Mouse (Mus musculus): Measurements from ENCODE around the gene Pxdn. TPM values are rescaled to one million over a fixed set of nuclear protein-coding genes. Genes with fewer than 3 reads are reported as not detected.

The Pxdn gene
- polyA plus RNA-seq, 1 experiment from 2014 or later: 93.0 TPM

DNA sequence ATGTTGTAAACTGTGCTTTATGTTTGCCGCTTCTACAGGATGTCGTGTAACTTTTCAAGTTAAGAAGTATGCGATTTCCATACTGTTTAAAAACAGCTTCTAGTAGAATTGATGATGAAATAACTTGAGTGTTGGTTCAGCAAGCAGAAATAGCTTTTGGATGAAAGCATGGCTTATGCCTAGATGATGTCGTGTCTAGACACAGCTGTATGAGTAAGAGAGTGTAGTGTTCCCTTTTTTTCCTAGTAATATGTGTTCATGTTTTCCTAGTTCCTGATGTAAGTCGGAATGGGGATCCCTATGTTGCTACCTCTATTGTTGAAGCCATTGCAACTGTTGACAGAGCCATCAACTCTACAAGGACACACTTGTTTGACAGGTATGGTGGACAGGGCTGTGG lies 61.5 kb downstream of the Pxdn start:
- H3K27ac ChIP-seq (ENCODE audit: low read length): no peak overlapping the region
- no peak overlapping the region for H3K4me3 ChIP-seq (replicated peaks; ENCODE audit: low read length)
- no peaks in the 10 kb centered on the region for H3K27me3 ChIP-seq (ENCODE audit: control insufficient read depth, insufficient read depth, low read length)
- WGBS: 86% methylated on average over 5 of the region's 5 CpGs
- H3K9ac ChIP-seq (ENCODE audit: low read length): no peak overlapping the region
- no peak for ATAC-seq (ENCODE audit: insufficient read depth, low FRiP score)
- no peaks in the 10 kb centered on the region for H3K9me3 ChIP-seq (replicated peaks; ENCODE audit: control insufficient read depth, low read length)
- no peak overlapping the region for H3K4me2 ChIP-seq (ENCODE audit: low read depth, low read length)
- no peaks in the 10 kb centered on the region for H3K4me1 ChIP-seq (ENCODE audit: control insufficient read depth, insufficient read depth, low read length)
- peaks cover 26% of the 10 kb centered on the region for H3K36me3 ChIP-seq (ENCODE audit: control insufficient read depth, insufficient read depth, low read length)

DNA sequence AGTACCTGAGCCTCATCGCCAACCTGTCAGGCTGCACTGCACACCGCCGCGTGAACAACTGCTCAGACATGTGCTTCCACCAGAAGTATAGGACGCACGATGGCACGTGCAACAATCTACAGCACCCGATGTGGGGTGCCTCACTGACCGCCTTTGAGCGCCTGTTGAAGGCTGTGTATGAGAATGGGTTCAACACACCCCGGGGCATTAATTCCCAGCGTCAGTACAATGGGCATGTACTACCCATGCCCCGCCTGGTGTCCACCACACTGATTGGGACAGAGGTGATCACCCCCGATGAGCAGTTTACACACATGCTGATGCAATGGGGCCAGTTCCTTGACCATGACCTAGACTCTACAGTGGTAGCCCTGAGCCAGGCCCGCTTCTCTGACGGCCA lies 64.5 kb downstream of the Pxdn start:
- Histone ChIP-seq H3K9ac (ENCODE audit: low read length) (no peak overlapping the region), H3K4me2 (ENCODE audit: low read depth, low read length) (no peak overlapping the region), H3K4me3 (replicated peaks; ENCODE audit: low read length) (no peak overlapping the region), H3K27ac (ENCODE audit: low read length) (no peak overlapping the region), H3K4me1 (ENCODE audit: control insufficient read depth, insufficient read depth, low read length) (no peaks in the 10 kb centered on the region), H3K36me3 (ENCODE audit: control insufficient read depth, insufficient read depth, low read length) (peaks cover 15% of the 10 kb centered on the region), H3K27me3 (ENCODE audit: control insufficient read depth, insufficient read depth, low read length) (no peaks in the 10 kb centered on the region), H3K9me3 (replicated peaks; ENCODE audit: control insufficient read depth, low read length) (no peaks in the 10 kb centered on the region)
- 95% methylated on average over 16 of the region's 16 CpGs for WGBS
- no peak for ATAC-seq (ENCODE audit: insufficient read depth, low FRiP score)

DNA sequence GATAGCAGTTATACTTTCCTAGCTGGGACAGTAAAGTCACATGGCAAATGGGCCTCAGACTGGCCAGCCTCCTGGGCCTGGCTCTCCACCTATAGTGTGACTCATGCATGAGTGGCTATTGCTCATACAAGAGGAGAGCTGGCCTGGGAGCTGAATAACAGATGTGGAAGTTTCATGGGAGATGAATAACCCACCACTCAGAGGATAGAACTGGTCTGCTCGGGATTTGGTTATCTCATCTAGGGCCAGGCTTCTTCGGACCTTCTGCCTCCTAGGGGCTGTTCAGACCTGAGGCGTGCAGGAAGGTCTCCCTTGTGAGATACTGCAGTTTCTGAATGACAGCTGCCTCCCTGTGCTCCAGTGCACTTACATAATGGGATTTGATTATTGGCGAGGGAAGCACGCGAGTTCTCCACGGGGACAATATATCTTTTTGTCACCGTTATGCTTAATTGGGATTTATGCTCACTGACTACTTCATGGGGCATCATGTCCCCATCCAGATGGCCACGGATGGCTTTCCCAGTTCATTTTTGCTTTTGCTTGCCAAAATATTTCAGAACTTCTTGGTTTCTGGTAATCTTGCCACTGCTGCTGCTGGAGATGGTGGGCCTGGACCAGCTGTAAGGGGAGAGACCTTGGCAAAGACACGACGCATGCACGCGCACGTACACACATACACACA lies 66.4 kb downstream of the Pxdn start:
- ATAC-seq (ENCODE audit: insufficient read depth, low FRiP score): no peak
- H3K9ac ChIP-seq (ENCODE audit: low read length): no peak overlapping the region
- no peaks in the 10 kb centered on the region for H3K9me3 ChIP-seq (replicated peaks; ENCODE audit: control insufficient read depth, low read length)
- no peak overlapping the region for H3K4me3 ChIP-seq (replicated peaks; ENCODE audit: low read length)
- no peak overlapping the region for H3K27ac ChIP-seq (ENCODE audit: low read length)
- H3K27me3 ChIP-seq (ENCODE audit: control insufficient read depth, insufficient read depth, low read length): no peaks in the 10 kb centered on the region
- no peak overlapping the region for H3K4me2 ChIP-seq (ENCODE audit: low read depth, low read length)
- peaks cover 17% of the 10 kb centered on the region for H3K36me3 ChIP-seq (ENCODE audit: control insufficient read depth, insufficient read depth, low read length)
- 79% methylated on average over 14 of the region's 14 CpGs for WGBS
- no peaks in the 10 kb centered on the region for H3K4me1 ChIP-seq (ENCODE audit: control insufficient read depth, insufficient read depth, low read length)

DNA sequence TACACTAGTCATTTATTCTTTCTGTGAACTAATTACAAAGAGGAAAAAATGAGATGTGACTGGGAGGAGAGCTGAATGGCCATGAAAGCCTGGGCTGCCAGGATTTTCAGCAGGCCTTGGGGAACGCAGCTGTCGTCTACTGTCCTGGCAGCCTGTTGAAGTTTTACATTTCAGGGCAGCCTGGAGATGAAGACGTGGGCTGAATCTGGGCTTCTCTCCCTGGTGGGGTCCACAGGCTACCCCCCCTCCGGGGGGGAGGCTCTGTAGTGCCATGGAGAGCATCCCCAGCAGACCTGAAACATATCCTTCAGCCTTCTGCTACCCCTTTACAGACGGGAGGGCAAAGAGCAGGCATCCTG lies 66.9 kb downstream of the Pxdn start:
- H3K36me3 ChIP-seq (ENCODE audit: control insufficient read depth, insufficient read depth, low read length): peaks cover 14% of the 10 kb centered on the region
- whole genome bisulfite sequencing: 76% methylated on average over 5 of the region's 5 CpGs

DNA sequence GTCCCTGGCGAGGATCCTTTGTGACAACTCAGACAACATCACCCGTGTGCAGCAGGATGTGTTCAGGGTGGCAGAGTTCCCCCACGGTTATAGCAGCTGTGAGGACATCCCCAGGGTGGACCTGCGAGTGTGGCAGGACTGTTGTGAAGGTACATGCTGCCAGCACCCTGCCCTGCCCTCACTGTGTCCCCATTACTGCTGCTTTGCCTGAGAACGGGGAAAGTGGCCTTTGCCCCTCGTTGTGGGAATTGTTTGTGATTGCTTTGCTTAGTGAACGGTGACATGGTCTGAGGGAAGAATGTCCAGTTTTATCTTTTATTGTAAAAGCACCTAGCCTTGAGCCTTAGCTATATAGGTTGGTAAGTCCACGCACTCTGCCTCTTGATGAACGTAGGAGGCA lies 69.2 kb downstream of the Pxdn start:
- Histone ChIP-seq H3K4me2 (ENCODE audit: low read depth, low read length) (no peak overlapping the region), H3K27ac (ENCODE audit: low read length) (no peak overlapping the region), H3K4me1 (ENCODE audit: control insufficient read depth, insufficient read depth, low read length) (no peaks in the 10 kb centered on the region), H3K9ac (ENCODE audit: low read length) (no peak overlapping the region), H3K4me3 (replicated peaks; ENCODE audit: low read length) (no peak overlapping the region), H3K36me3 (ENCODE audit: control insufficient read depth, insufficient read depth, low read length) (peaks cover 9% of the 10 kb centered on the region), H3K9me3 (replicated peaks; ENCODE audit: control insufficient read depth, low read length) (no peaks in the 10 kb centered on the region), H3K27me3 (ENCODE audit: control insufficient read depth, insufficient read depth, low read length) (no peaks in the 10 kb centered on the region)
- ATAC-seq (ENCODE audit: insufficient read depth, low FRiP score): no peak
- 71% methylated on average over 9 of the region's 9 CpGs for WGBS

More for the DNA sequence above, 66.9 kb downstream of the Pxdn start:
- Histone ChIP-seq H3K27me3 (ENCODE audit: control insufficient read depth, insufficient read depth, low read length) (no peaks in the 10 kb centered on the region), H3K9ac (ENCODE audit: low read length) (no peak overlapping the region), H3K9me3 (replicated peaks; ENCODE audit: control insufficient read depth, low read length) (no peaks in the 10 kb centered on the region), H3K4me3 (replicated peaks; ENCODE audit: low read length) (no peak overlapping the region), H3K4me2 (ENCODE audit: low read depth, low read length) (no peak overlapping the region), H3K27ac (ENCODE audit: low read length) (no peak overlapping the region), H3K4me1 (ENCODE audit: control insufficient read depth, insufficient read depth, low read length) (no peaks in the 10 kb centered on the region)
- ATAC-seq (ENCODE audit: insufficient read depth, low FRiP score): no peak

DNA sequence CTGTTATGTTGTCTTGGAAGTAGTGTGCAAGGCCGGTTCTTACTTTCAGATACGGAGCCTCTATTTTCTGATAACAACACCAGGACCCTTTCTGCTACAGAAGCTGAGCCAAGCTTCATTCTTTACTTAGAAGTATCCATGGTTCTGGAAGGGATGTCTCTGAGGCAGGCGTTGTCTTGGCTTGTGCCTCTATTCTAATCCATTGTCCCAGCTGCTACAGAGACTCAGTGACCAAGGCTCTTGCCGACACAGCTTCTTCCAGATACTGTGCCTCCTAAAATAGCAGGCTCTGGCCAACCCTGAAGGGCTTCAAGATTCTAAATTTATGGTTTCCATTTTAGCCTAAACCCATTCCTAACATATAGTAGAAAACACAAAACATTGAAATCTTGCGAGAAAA lies 71.3 kb downstream of the Pxdn start:
- no peak for ATAC-seq (ENCODE audit: insufficient read depth, low FRiP score)
- 84% methylated on average over 5 of the region's 5 CpGs for WGBS

DNA sequence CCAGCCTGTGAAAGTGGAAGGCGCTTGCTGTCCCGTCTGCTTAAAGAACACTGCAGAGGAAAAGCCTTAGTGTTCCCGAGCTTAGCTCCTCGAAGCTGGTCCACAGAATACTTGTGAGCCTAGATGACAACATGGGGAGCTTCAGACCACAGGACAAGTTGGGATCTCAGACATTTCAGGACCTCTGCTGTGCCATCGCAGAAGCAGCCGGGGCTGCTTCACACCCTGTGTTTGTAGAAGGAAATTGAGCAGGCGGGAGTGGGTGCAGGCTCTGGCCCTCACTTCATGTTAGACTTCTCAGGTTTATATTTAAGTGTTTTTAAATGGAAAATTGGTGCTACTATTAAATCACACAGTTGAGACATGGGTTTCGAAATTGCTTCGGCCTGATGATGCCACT lies 78.1 kb downstream of the Pxdn start:
- H3K36me3 ChIP-seq (ENCODE audit: control insufficient read depth, insufficient read depth, low read length): peaks cover 7% of the 10 kb centered on the region
- no peaks in the 10 kb centered on the region for H3K27me3 ChIP-seq (ENCODE audit: control insufficient read depth, insufficient read depth, low read length)
- no peak overlapping the region for H3K9ac ChIP-seq (ENCODE audit: low read length)
- H3K9me3 ChIP-seq (replicated peaks; ENCODE audit: control insufficient read depth, low read length): no peaks in the 10 kb centered on the region
- no peak overlapping the region for H3K4me2 ChIP-seq (ENCODE audit: low read depth, low read length)
- no peak overlapping the region for H3K4me3 ChIP-seq (replicated peaks; ENCODE audit: low read length)
- no peak for ATAC-seq (ENCODE audit: insufficient read depth, low FRiP score)
- 88% methylated on average over 9 of the region's 9 CpGs for WGBS
- H3K27ac ChIP-seq (ENCODE audit: low read length): no peak overlapping the region
- H3K4me1 ChIP-seq (ENCODE audit: control insufficient read depth, insufficient read depth, low read length): no peaks in the 10 kb centered on the region

More for the DNA sequence above, 71.3 kb downstream of the Pxdn start:
- Histone ChIP-seq H3K9me3 (replicated peaks; ENCODE audit: control insufficient read depth, low read length) (no peaks in the 10 kb centered on the region), H3K27me3 (ENCODE audit: control insufficient read depth, insufficient read depth, low read length) (no peaks in the 10 kb centered on the region), H3K4me2 (ENCODE audit: low read depth, low read length) (no peak overlapping the region), H3K4me3 (replicated peaks; ENCODE audit: low read length) (no peak overlapping the region), H3K4me1 (ENCODE audit: control insufficient read depth, insufficient read depth, low read length) (no peaks in the 10 kb centered on the region), H3K27ac (ENCODE audit: low read length) (no peak overlapping the region), H3K36me3 (ENCODE audit: control insufficient read depth, insufficient read depth, low read length) (peaks cover 4% of the 10 kb centered on the region; the same call in 1 of the 2 replicates), H3K9ac (ENCODE audit: low read length) (no peak overlapping the region)

DNA sequence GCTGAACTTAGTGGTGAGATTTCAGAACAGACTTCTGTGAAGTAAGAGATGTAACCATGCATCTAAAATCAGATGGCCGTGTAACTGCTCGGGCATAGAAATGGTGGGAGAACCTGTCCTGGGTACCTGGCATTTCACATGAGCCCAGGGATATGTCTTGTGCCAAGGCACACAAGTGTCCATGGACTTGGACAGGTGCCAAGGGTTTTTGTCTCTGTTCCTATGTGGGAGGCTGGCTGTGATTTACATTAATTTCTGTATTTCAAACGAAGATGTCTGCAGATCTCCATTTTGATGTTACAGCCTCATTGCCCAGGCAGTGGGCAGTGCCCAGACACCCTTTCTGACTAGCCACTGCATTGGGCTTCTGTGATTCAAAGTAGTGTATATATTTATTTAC lies 79.7 kb downstream of the Pxdn start:
- ATAC-seq (ENCODE audit: insufficient read depth, low FRiP score): no peak
- Histone ChIP-seq H3K27ac (ENCODE audit: low read length) (no peak overlapping the region), H3K4me3 (replicated peaks; ENCODE audit: low read length) (no peak overlapping the region), H3K36me3 (ENCODE audit: control insufficient read depth, insufficient read depth, low read length) (peaks cover 7% of the 10 kb centered on the region), H3K4me2 (ENCODE audit: low read depth, low read length) (no peak overlapping the region), H3K9me3 (replicated peaks; ENCODE audit: control insufficient read depth, low read length) (no peaks in the 10 kb centered on the region), H3K9ac (ENCODE audit: low read length) (no peak overlapping the region), H3K27me3 (ENCODE audit: control insufficient read depth, insufficient read depth, low read length) (no peaks in the 10 kb centered on the region), H3K4me1 (ENCODE audit: control insufficient read depth, insufficient read depth, low read length) (no peaks in the 10 kb centered on the region)
- WGBS: 83% methylated on average over 3 of the region's 3 CpGs

DNA sequence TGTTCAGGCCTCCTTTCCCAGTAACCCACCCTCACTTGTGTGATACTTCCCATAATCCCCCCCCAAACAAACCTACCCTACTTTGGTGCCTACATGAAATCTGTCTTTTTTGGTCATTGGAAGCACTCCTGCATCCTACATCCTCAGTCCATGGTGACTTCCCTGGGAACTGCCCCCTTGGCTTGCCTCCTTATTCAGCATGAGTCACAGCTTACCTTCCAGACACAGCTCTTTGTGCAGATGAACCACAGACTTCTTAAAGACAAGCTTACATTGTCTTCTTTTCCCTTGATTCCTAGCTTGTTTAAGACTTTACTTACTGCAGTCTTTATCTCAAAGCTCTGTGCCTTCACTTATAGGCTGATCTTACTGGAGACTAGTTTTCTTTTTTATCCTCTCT lies 83.0 kb downstream of the Pxdn start:
- Histone ChIP-seq H3K36me3 (ENCODE audit: control insufficient read depth, insufficient read depth, low read length) (0 out of 2 replicates have a peak, but pooled peaks cover 3% of the 10 kb centered on the region), H3K27me3 (ENCODE audit: control insufficient read depth, insufficient read depth, low read length) (no peaks in the 10 kb centered on the region), H3K9ac (ENCODE audit: low read length) (no peak overlapping the region), H3K27ac (ENCODE audit: low read length) (no peak overlapping the region), H3K4me3 (replicated peaks; ENCODE audit: low read length) (no peak overlapping the region), H3K4me2 (ENCODE audit: low read depth, low read length) (no peak overlapping the region), H3K4me1 (ENCODE audit: control insufficient read depth, insufficient read depth, low read length) (no peaks in the 10 kb centered on the region), H3K9me3 (replicated peaks; ENCODE audit: control insufficient read depth, low read length) (no peaks in the 10 kb centered on the region)
- ATAC-seq (ENCODE audit: insufficient read depth, low FRiP score): no peak

Data from stomach, embryonic 16.5 days (tissue).